Mouse (Mus musculus) spleen, adult 2 months (tissue): Measurements from ENCODE around the gene Mfsd10. TPM values are rescaled to one million over a fixed set of nuclear protein-coding genes. Genes with fewer than 3 reads are reported as not detected.

Source experiments
- DNase-seq, 2 experiments: peaks; one replicate each; pipeline versions ENCODE4 v3.0.0 to v3.0.0-alpha.2; 2012 to 2021; ENCODE audit warnings: low spot score in 2 of 2, low read depth in 1 of 2
- H3K27ac ChIP-seq: fragments of 200-500 bp; 2 replicates; pipeline ENCODE4 v1.5.1; 2012; ENCODE audit warnings: low read length, inconsistent platforms; ENCODE audit not compliant: insufficient read depth
- H3K27me3 ChIP-seq: fragments of 200-500 bp; 2 replicates; pipeline ENCODE4 v1.6.1; 2012; ENCODE audit warnings: mild to moderate bottlenecking, moderate library complexity, low read length, inconsistent platforms; ENCODE audit not compliant: control insufficient read depth, insufficient read depth
- H3K36me3 ChIP-seq: fragments of 200-500 bp; 2 replicates; pipeline ENCODE4 v1.6.1; 2012; ENCODE audit warnings: mild to moderate bottlenecking, low read length, inconsistent platforms; ENCODE audit not compliant: control insufficient read depth, insufficient read depth
- H3K4me1 ChIP-seq: fragments of 200-500 bp; 2 replicates; pipeline ENCODE4 v1.6.1; 2011; ENCODE audit warnings: inconsistent platforms; ENCODE audit not compliant: control insufficient read depth, insufficient read depth, insufficient read length
- H3K4me3 ChIP-seq: fragments of 200-500 bp; 2 replicates; pipeline ENCODE4 v1.5.1; 2011; ENCODE audit warnings: mild to moderate bottlenecking, inconsistent platforms; ENCODE audit not compliant: insufficient read depth, insufficient read length; ENCODE audit errors: extremely low read depth
- CTCF ChIP-seq: fragments of 200-500 bp; IDR thresholded peaks from 2 replicates; pipeline ENCODE4 v1.5.1; 2011; ENCODE audit warnings: mild to moderate bottlenecking, inconsistent platforms; ENCODE audit not compliant: insufficient read depth, insufficient read length, insufficient replicate concordance; ENCODE audit errors: extremely low read depth
- POLR2A ChIP-seq: fragments of 200-500 bp; IDR thresholded peaks from 2 replicates; pipeline ENCODE4 v1.6.1; 2011; ENCODE audit warnings: low read depth, low read length, inconsistent platforms
- WGBS: fragments of 180-500 bp; shearing (Covaris S2); methylation state at CpG from one replicate; pipeline ENCODE4 v1.1.7; 2018; 5-methylcytosine and 5-hydroxymethylcytosine counted together
- polyA plus RNA-seq: library from polyadenylated mRNA; depleted of rRNA; stranded (reverse); fragments of >200 nt; gene quantifications from 2 replicates; pipeline ENCODE4 v1.2.3, GENCODE M21; 2012

Mfsd10 gene
- polyA plus RNA-seq, 1 experiment, result 138 TPM

DNA sequence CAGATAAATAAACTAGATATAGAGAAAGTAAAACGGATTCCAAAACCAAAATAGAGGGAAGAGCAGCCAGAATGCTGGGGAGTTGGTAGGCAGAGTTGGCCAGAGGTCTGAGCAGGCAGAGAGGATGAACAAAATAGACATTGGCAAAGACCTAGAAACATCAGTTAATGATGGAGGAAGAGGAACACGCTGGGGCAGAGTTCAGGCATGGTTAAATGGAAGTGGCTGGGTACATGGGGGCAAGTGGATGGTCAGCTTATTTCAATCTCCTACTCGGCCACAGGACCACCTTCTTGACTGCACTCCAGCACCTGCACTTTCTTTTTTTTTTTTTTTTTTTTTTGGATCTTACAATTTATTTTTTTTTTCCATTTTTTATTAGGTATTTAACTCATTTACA, 5.0 kb upstream of the Mfsd10 start:
- 84% methylated on average over 3 of the region's 3 CpGs for WGBS
- Histone ChIP-seq H3K27ac (no peak overlapping the region), H3K27me3 (no peaks in the 10 kb centered on the region), H3K4me1 (0 out of 2 replicates have a peak, but pooled peaks cover 4% of the 10 kb centered on the region), H3K36me3 (peaks cover 23% of the 10 kb centered on the region), H3K4me3 (no peak overlapping the region)
- TF ChIP-seq POLR2A (no peak), CTCF (no peak)
- DNase-seq, result no peak

DNA sequence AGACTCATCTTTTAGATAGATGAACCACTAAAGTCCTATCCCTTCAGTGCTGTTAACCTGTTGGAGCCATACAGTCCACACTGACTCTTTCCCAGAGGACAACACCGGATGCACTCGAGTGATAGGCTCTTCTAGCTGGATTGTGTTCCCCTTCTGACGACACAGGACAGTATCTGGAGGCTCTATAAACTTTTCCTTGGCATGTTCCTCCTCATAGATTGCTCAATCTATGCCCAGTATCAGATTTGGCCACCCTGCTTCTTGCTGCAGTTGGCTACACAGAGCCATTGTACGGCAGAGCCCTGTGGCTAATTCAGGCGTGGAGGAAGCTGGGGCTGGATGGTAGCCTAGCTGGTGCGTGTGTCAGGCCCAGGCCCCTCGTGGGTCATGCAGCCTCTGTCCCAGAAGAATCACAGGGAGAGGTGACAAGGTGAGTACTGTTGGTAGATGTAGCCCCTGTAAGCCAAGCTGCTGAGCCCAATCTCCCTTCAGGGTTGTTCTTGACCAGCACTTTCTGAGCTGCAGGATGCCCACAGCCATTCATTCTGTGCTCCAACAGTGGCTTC, 662 bp upstream of the Mfsd10 start:
- DNase-seq, result no peak
- Histone ChIP-seq H3K36me3 (peaks cover 9% of the 10 kb centered on the region), H3K4me1 (peaks cover 26% of the 10 kb centered on the region), H3K4me3 (no peak overlapping the region), H3K27me3 (no peaks in the 10 kb centered on the region), H3K27ac (no peak overlapping the region)
- no peak for TF ChIP-seq CTCF
- no peak for TF ChIP-seq POLR2A
- 75% methylated on average over 7 of the region's 7 CpGs for WGBS

DNA sequence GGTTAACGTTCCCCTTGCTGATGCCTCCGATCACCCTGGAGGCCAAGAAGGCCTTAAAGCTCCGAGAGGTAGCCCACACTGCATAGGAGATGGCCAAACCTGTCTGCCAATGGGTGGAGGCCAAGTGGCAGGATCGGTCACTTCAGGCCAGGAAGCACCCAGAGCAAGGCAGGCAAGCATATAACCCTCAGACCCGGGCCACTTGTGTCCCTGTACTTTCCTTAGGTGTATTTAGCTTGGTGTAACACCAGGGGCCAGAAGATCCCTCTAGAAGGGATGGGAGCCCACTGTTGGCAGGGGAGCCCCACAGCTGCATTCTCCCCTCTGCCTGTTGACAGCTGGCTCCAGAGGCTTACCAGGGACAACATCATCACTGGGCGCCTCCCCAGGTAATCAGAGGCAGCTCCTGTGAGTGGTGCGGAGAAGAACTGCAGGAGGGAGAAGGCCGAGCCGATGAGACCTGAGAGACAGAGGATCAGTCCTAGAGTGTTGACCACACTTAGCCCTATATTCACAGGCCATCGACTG, 1.3 kb downstream of the Mfsd10 start:
- no peak overlapping the region for H3K4me3 ChIP-seq
- DNase-seq, result no peak
- peaks cover 16% of the 10 kb centered on the region for H3K36me3 ChIP-seq

DNA sequence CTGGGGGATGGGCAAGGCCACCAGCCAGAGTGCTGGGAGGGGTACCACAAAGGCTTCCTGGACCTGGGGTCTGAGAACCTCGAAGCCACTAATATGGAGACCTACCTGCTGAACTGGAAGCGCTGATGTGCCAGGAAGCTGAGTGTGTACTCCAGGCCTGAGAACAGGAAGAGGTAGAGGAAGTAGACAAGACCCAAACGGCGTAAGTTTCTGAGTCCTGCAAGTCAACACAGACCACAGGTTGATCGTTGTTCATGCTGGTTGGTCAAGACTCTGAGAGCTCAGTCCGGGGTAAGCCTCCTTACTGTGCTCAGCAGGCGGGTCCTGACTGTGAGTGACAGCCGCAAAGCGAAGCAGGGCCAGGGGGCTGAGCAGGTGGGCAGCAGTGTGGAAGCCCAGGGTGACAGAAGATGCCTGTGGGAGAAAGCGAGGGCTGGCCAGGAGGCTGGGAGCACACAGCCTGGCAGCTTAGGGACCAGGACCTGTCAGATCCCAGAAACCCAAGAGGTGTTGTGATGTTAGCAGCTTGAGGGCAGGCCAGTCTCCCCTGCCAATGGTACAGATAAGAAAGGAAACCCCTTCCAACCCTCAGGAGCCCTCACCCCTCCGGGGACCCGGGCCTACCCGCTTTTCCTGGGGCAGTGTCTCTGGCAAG, 2.1 kb downstream of the Mfsd10 start:
- Histone ChIP-seq H3K27ac (peak overlapping the region; percentile 83), H3K36me3 (peaks cover 20% of the 10 kb centered on the region), H3K27me3 (no peaks in the 10 kb centered on the region), H3K4me1 (peaks cover 26% of the 10 kb centered on the region), H3K4me3 (no peak overlapping the region)
- peak in 1 of 2 experiments; percentile 31 for DNase-seq
- no peak for TF ChIP-seq CTCF
- TF ChIP-seq POLR2A, result no peak
- 42% methylated on average over 13 of the region's 13 CpGs for WGBS

More for the DNA sequence above, 1.3 kb downstream of the Mfsd10 start:
- TF ChIP-seq CTCF, result no peak
- H3K27ac ChIP-seq, result peak overlapping the region; percentile 83
- 76% methylated on average over 10 of the region's 10 CpGs for WGBS
- H3K4me1 ChIP-seq, result peaks cover 26% of the 10 kb centered on the region
- no peaks in the 10 kb centered on the region for H3K27me3 ChIP-seq

DNA sequence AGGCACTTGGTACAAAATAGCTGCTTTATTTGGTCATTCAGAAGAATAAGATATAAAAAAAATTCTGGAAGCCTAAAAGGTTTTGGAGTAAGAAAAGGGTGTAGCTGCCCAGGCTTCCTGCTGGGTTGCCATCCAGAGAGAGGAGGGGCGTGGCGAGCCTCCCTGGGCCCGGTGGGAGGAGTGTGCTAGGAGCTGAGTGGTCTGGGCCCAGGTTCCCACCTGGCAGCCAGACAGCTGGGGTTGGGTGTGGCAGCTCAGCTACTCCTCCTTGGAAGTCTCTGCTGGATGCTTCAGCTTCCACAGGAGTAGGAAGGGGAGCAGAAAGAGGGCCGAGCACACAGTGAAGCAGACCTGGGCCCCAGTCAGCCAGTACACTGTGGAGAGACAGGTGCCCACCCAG, 3.4 kb downstream of the Mfsd10 start:
- Histone ChIP-seq H3K4me3 (no peak overlapping the region), H3K4me1 (peaks cover 26% of the 10 kb centered on the region), H3K27me3 (no peaks in the 10 kb centered on the region), H3K27ac (no peak overlapping the region), H3K36me3 (peaks cover 25% of the 10 kb centered on the region)
- DNase-seq, result no peak
- WGBS, result 81% methylated on average over 4 of the region's 4 CpGs
- no peak for TF ChIP-seq POLR2A
- no peak for TF ChIP-seq CTCF

DNA sequence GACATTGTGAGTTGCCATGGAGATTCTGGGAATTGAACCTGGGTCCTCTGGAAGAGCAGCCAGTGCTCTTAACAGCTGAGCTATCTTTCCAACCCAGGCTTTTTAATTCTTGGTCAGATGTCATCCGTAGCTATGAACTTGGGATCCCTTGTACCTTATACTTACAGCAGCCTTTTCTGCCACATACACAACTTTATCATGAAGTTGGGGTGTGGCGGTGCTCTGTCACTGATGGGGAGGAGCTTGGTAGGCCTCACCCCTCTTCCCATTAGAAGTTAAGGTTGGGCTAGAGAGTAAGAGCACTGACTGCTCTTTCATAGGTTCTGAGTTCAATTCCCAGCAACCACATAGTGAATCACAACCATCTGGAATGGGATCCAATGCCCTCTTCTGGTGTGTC, 4.0 kb downstream of the Mfsd10 start:
- Histone ChIP-seq H3K4me1 (peaks cover 26% of the 10 kb centered on the region), H3K36me3 (peaks cover 29% of the 10 kb centered on the region), H3K27me3 (no peaks in the 10 kb centered on the region), H3K4me3 (no peak overlapping the region), H3K27ac (no peak overlapping the region)
- TF ChIP-seq POLR2A, result no peak
- no peak for TF ChIP-seq CTCF
- 90% methylated on average over 2 of the region's 2 CpGs for WGBS
- no peak for DNase-seq

DNA sequence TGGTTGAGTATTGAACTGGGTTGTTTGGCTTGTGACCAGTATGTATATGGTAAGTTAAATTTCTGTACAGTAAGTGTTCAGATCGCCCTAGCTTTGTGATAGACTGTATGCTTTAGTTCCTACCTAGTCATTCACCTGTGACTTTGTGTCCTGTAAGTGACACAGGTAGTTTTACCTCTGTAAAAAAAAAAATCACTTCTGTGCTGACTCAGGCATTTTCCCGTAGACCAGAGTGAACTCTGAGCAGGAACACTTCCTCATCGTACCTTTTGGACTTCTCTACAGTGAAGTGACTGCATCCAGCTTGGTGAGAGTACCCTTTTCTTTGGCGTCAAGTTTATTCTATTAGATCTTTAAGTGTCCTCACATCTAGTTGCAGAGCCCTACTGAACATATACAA, 27.0 kb downstream of the Mfsd10 start:
- peaks cover 51% of the 10 kb centered on the region for H3K36me3 ChIP-seq
- TF ChIP-seq POLR2A, result no peak
- H3K4me1 ChIP-seq, result no peaks in the 10 kb centered on the region
- no peaks in the 10 kb centered on the region for H3K27me3 ChIP-seq
- no peak overlapping the region for H3K4me3 ChIP-seq
- 89% methylated on average over 4 of the region's 4 CpGs for WGBS
- DNase-seq, result no peak
- no peak overlapping the region for H3K27ac ChIP-seq
